Mouse (Mus musculus) kidney, adult 2 months (tissue): ENCODE measurements at regions not wholly inside any gene's neighbourhood (a gene's known extent, or its start where the extent isn't known, plus 50 kb on each side); places are given as distances from the start of the nearest gene placed in this dataset.

ENCODE experiments used
- DNase-seq: peaks from one replicate; pipeline ENCODE4 v3.0.0; 2021
- H3K27ac ChIP-seq: fragments of 200-500 bp; 2 replicates; pipeline ENCODE4 v1.5.1; 2012; ENCODE audit warnings: low read depth, low read length, control low read depth, inconsistent platforms; ENCODE audit not compliant: insufficient read depth
- H3K27me3 ChIP-seq: fragments of 200-500 bp; replicated peaks from 2 replicates; pipeline ENCODE4 v1.6.1; 2012; ENCODE audit warnings: mild to moderate bottlenecking, moderate library complexity, low read length, inconsistent platforms; ENCODE audit not compliant: control insufficient read depth, insufficient read depth
- H3K36me3 ChIP-seq: fragments of 200-500 bp; 2 replicates; pipeline ENCODE4 v1.6.1; 2012; ENCODE audit warnings: mild to moderate bottlenecking, moderate library complexity, low read length, inconsistent platforms; ENCODE audit not compliant: control insufficient read depth, insufficient read depth
- H3K4me1 ChIP-seq: fragments of 200-500 bp; 2 replicates; pipeline ENCODE4 v1.6.1; 2011; ENCODE audit warnings: low read length; ENCODE audit not compliant: control insufficient read depth, insufficient read depth
- H3K4me3 ChIP-seq: fragments of 200-500 bp; 2 replicates; pipeline ENCODE4 v1.5.1; 2011; ENCODE audit warnings: mild to moderate bottlenecking, low read depth, low read length, control low read depth; ENCODE audit not compliant: insufficient read depth
- CTCF ChIP-seq: fragments of 200-500 bp; conservative IDR thresholded peaks from 2 replicates; pipeline ENCODE4 v1.5.1; 2011; ENCODE audit warnings: low read depth, mild to moderate bottlenecking, control low read depth, low read length, moderate library complexity, mixed read lengths; ENCODE audit not compliant: insufficient read depth, insufficient read length
- POLR2A ChIP-seq: fragments of 200-500 bp; IDR thresholded peaks from one replicate; pipeline ENCODE4 v1.6.1; 2011; ENCODE audit warnings: low read depth, low read length, control low read depth
- WGBS: fragments of 180-500 bp; shearing (Covaris S2); methylation state at CpG from one replicate; pipeline ENCODE4 v1.1.7; 2018; 5-methylcytosine and 5-hydroxymethylcytosine counted together

GRCm38 (mm10) chrX:15753628-15754027 is 769.0 kb upstream of the Cypt1 start:
- no peak overlapping the region for H3K4me3 ChIP-seq
- TF ChIP-seq POLR2A, result no peak
- no peak for TF ChIP-seq CTCF
- H3K27ac ChIP-seq, result no peak overlapping the region
- H3K36me3 ChIP-seq, result no peaks in the 10 kb centered on the region
- WGBS, result 4% methylated on average over 1 of the region's 1 CpGs
- DNase-seq, result peak; percentile 5
- H3K4me1 ChIP-seq, result no peaks in the 10 kb centered on the region
- no peaks in the 10 kb centered on the region for H3K27me3 ChIP-seq
